Mouse (Mus musculus): Measurements from ENCODE around the gene Pik3r2. TPM values are rescaled to one million over a fixed set of nuclear protein-coding genes. Genes with fewer than 3 reads are reported as not detected.
"Not testable (repeated sequence)": the region's sequence is repeated elsewhere in the genome, so short reads cannot be mapped to it uniquely, and the experiment has no call there.

The Pik3r2 gene
- 37.4 and 41.0 TPM in 2 replicates for polyA plus RNA-seq (2015; fragmentation: Nextera tagmentation; extraction: Ambion mirVana)

- Histone ChIP-seq H3K4me1 (replicated peaks; ENCODE audit: control insufficient read depth, insufficient read depth, low read length) (peaks cover 26% of the 10 kb centered on the region; the same call in 1 of the 2 replicates), H3K36me3 (ENCODE audit: control insufficient read depth, insufficient read depth) (peaks cover 47% of the 10 kb centered on the region), H3K4me2 (replicated peaks; ENCODE audit: low read depth) (peak within 1 kb of the TSS; percentile 99), H3K4me3 (ENCODE audit: low read depth, low read length) (peak within 1 kb of the TSS; percentile 81), H3K27ac (ENCODE audit: low read depth, low read length) (peak within 1 kb of the TSS; percentile 98), H3K9ac (ENCODE audit: low read depth, low read length) (peak within 1 kb of the TSS; percentile 96), H3K9me3 (ENCODE audit: control insufficient read depth) (no peaks in the 10 kb centered on the region), H3K27me3 (replicated peaks; ENCODE audit: control insufficient read depth, insufficient read depth, low read length) (no peaks in the 10 kb centered on the region)
- WGBS: under 1% methylated on average over 94 of the region's 94 CpGs
- peak; percentile 91 for ATAC-seq
- peak; percentile 60 for TF ChIP-seq CTCF (IDR thresholded peaks at IDR 0.05; ENCODE audit: low read depth)
Observed at GRCm38 (mm10) chr8:70776496-70777444, at the start of gene Pik3r2. TSS of gene Pik3r2 (minus strand) at chr8:70776713.

- H3K9me3 ChIP-seq (ENCODE audit: control insufficient read depth): no peaks in the 10 kb centered on the region
- no peak overlapping the region for H3K4me3 ChIP-seq (ENCODE audit: low read depth, low read length)
- no peaks in the 10 kb centered on the region for H3K27me3 ChIP-seq (replicated peaks; ENCODE audit: control insufficient read depth, insufficient read depth, low read length)
- H3K4me2 ChIP-seq (replicated peaks; ENCODE audit: low read depth): no peak overlapping the region
- no peak overlapping the region for H3K9ac ChIP-seq (ENCODE audit: low read depth, low read length)
- TF ChIP-seq CTCF (IDR thresholded peaks at IDR 0.05; ENCODE audit: low read depth): no peak
- no peak overlapping the region for H3K27ac ChIP-seq (ENCODE audit: low read depth, low read length)
- H3K4me1 ChIP-seq (replicated peaks; ENCODE audit: control insufficient read depth, insufficient read depth, low read length): no peaks in the 10 kb centered on the region
- no peaks in the 10 kb centered on the region for H3K36me3 ChIP-seq (ENCODE audit: control insufficient read depth, insufficient read depth)
- WGBS: 78% methylated on average over 8 of the region's 8 CpGs
- no peak for ATAC-seq
Observed at GRCm38 (mm10) chr8:70825816-70826215, 49.3 kb upstream of the Pik3r2 start.

- Histone ChIP-seq H3K9me3 (ENCODE audit: control insufficient read depth) (no peaks in the 10 kb centered on the region), H3K36me3 (ENCODE audit: control insufficient read depth, insufficient read depth) (no peaks in the 10 kb centered on the region), H3K4me1 (replicated peaks; ENCODE audit: control insufficient read depth, insufficient read depth, low read length) (no peaks in the 10 kb centered on the region), H3K9ac (ENCODE audit: low read depth, low read length) (no peak overlapping the region), H3K4me2 (replicated peaks; ENCODE audit: low read depth) (no peak overlapping the region), H3K27me3 (replicated peaks; ENCODE audit: control insufficient read depth, insufficient read depth, low read length) (0 out of 2 replicates have a peak, but pooled peaks cover 2% of the 10 kb centered on the region), H3K27ac (ENCODE audit: low read depth, low read length) (no peak overlapping the region), H3K4me3 (ENCODE audit: low read depth, low read length) (no peak overlapping the region)
- 85% methylated on average over 7 of the region's 7 CpGs for WGBS
- no peak for ATAC-seq
- TF ChIP-seq CTCF (IDR thresholded peaks at IDR 0.05; ENCODE audit: low read depth): no peak
Observed at GRCm38 (mm10) chr8:70823802-70824201, 47.3 kb upstream of the Pik3r2 start.

GRCm38 (mm10) chr8:70822594-70822993, 46.1 kb upstream of the Pik3r2 start:
- H3K4me1 ChIP-seq (replicated peaks; ENCODE audit: control insufficient read depth, insufficient read depth, low read length); H3K36me3 ChIP-seq (ENCODE audit: control insufficient read depth, insufficient read depth); H3K27ac ChIP-seq (ENCODE audit: low read depth, low read length); H3K9me3 ChIP-seq (ENCODE audit: control insufficient read depth); H3K4me2 ChIP-seq (replicated peaks; ENCODE audit: low read depth); ATAC-seq; H3K4me3 ChIP-seq (ENCODE audit: low read depth, low read length); H3K27me3 ChIP-seq (replicated peaks; ENCODE audit: control insufficient read depth, insufficient read depth, low read length); H3K9ac ChIP-seq (ENCODE audit: low read depth, low read length): not testable (repeated sequence)
- WGBS: 89% methylated on average over 3 of the region's 3 CpGs

- no peak overlapping the region for H3K27ac ChIP-seq (ENCODE audit: low read depth, low read length)
- H3K9ac ChIP-seq (ENCODE audit: low read depth, low read length): no peak overlapping the region
- 45% methylated on average over 11 of the region's 11 CpGs for WGBS
Observed at GRCm38 (mm10) chr8:70821992-70822391, 45.5 kb upstream of the Pik3r2 start.

GRCm38 (mm10) chr8:70821399-70821962, 45.0 kb upstream of the Pik3r2 start:
- Histone ChIP-seq H3K9me3 (ENCODE audit: control insufficient read depth) (0 out of 2 replicates have a peak, but pooled peaks cover 3% of the 10 kb centered on the region), H3K27me3 (replicated peaks; ENCODE audit: control insufficient read depth, insufficient read depth, low read length) (0 out of 2 replicates have a peak, but pooled peaks cover 2% of the 10 kb centered on the region), H3K27ac (ENCODE audit: low read depth, low read length) (no peak overlapping the region), H3K4me1 (replicated peaks; ENCODE audit: control insufficient read depth, insufficient read depth, low read length) (peaks cover 5% of the 10 kb centered on the region; the same call in 1 of the 2 replicates), H3K9ac (ENCODE audit: low read depth, low read length) (no peak overlapping the region), H3K4me3 (ENCODE audit: low read depth, low read length) (no peak overlapping the region), H3K36me3 (ENCODE audit: control insufficient read depth, insufficient read depth) (no peaks in the 10 kb centered on the region), H3K4me2 (replicated peaks; ENCODE audit: low read depth) (no peak overlapping the region)
- 17% methylated on average over 30 of the region's 30 CpGs for WGBS
- no peak for ATAC-seq
- peak; percentile 98 for TF ChIP-seq CTCF (IDR thresholded peaks at IDR 0.05; ENCODE audit: low read depth)

More at GRCm38 (mm10) chr8:70821992-70822391, 45.5 kb upstream of the Pik3r2 start:
- peaks cover 1% of the 10 kb centered on the region; the same call in 1 of the 2 replicates for H3K4me1 ChIP-seq (replicated peaks; ENCODE audit: control insufficient read depth, insufficient read depth, low read length)
- TF ChIP-seq CTCF (IDR thresholded peaks at IDR 0.05; ENCODE audit: low read depth): no peak
- no peak overlapping the region for H3K4me2 ChIP-seq (replicated peaks; ENCODE audit: low read depth)
- no peak overlapping the region for H3K4me3 ChIP-seq (ENCODE audit: low read depth, low read length)
- ATAC-seq: no peak
- H3K9me3 ChIP-seq (ENCODE audit: control insufficient read depth): 0 out of 2 replicates have a peak, but pooled peaks cover 3% of the 10 kb centered on the region
- H3K27me3 ChIP-seq (replicated peaks; ENCODE audit: control insufficient read depth, insufficient read depth, low read length): 0 out of 2 replicates have a peak, but pooled peaks cover 2% of the 10 kb centered on the region
- H3K36me3 ChIP-seq (ENCODE audit: control insufficient read depth, insufficient read depth): no peaks in the 10 kb centered on the region

All from intestine, postnatal 0 days (tissue).